Mouse (Mus musculus): ENCODE measurements around the gene Atp13a4. TPM values are rescaled to one million over a fixed set of nuclear protein-coding genes. Genes with fewer than 3 reads are reported as not detected.

Atp13a4 gene
- polyA plus RNA-seq, 1 experiment = 3.4 TPM

GRCm38 (mm10) chr16:29480396-29480795 lies 64.3 kb downstream of the Atp13a4 start:
- TF ChIP-seq CTCF (IDR thresholded peaks at IDR 0.05; ENCODE audit: borderline replicate concordance, extremely low read depth, insufficient read depth, insufficient read length) (no peak), POLR2A (IDR thresholded peaks at IDR 0.05; ENCODE audit: borderline replicate concordance, extremely low read depth, insufficient read depth, insufficient read length, poor library complexity, severe bottlenecking) (no peak)

GRCm38 (mm10) chr16:29463798-29464197 lies 80.9 kb downstream of the Atp13a4 start:
- no peak for DNase-seq (ENCODE audit: low read depth)
- TF ChIP-seq CTCF (IDR thresholded peaks at IDR 0.05; ENCODE audit: borderline replicate concordance, extremely low read depth, insufficient read depth, insufficient read length) (no peak), POLR2A (IDR thresholded peaks at IDR 0.05; ENCODE audit: borderline replicate concordance, extremely low read depth, insufficient read depth, insufficient read length, poor library complexity, severe bottlenecking) (no peak)

More at GRCm38 (mm10) chr16:29480396-29480795, 64.3 kb downstream of the Atp13a4 start:
- DNase-seq (ENCODE audit: low read depth) = no peak

GRCm38 (mm10) chr16:29459331-29459730 lies 85.3 kb downstream of the Atp13a4 start:
- no peak for TF ChIP-seq POLR2A (IDR thresholded peaks at IDR 0.05; ENCODE audit: borderline replicate concordance, extremely low read depth, insufficient read depth, insufficient read length, poor library complexity, severe bottlenecking)
- TF ChIP-seq CTCF (IDR thresholded peaks at IDR 0.05; ENCODE audit: borderline replicate concordance, extremely low read depth, insufficient read depth, insufficient read length) = no peak
- DNase-seq (ENCODE audit: low read depth) = no peak

- no peak for DNase-seq (ENCODE audit: low read depth)
- TF ChIP-seq POLR2A (IDR thresholded peaks at IDR 0.05; ENCODE audit: borderline replicate concordance, extremely low read depth, insufficient read depth, insufficient read length, poor library complexity, severe bottlenecking) (no peak), CTCF (IDR thresholded peaks at IDR 0.05; ENCODE audit: borderline replicate concordance, extremely low read depth, insufficient read depth, insufficient read length) (no peak)
Measured at GRCm38 (mm10) chr16:29456851-29457250, 87.8 kb downstream of the Atp13a4 start.

GRCm38 (mm10) chr16:29453282-29453681 lies 91.4 kb downstream of the Atp13a4 start:
- TF ChIP-seq POLR2A (IDR thresholded peaks at IDR 0.05; ENCODE audit: borderline replicate concordance, extremely low read depth, insufficient read depth, insufficient read length, poor library complexity, severe bottlenecking) = no peak
- no peak for TF ChIP-seq CTCF (IDR thresholded peaks at IDR 0.05; ENCODE audit: borderline replicate concordance, extremely low read depth, insufficient read depth, insufficient read length)
- DNase-seq (ENCODE audit: low read depth) = no peak

- TF ChIP-seq POLR2A (IDR thresholded peaks at IDR 0.05; ENCODE audit: borderline replicate concordance, extremely low read depth, insufficient read depth, insufficient read length, poor library complexity, severe bottlenecking) = no peak
- peak; percentile 71 for TF ChIP-seq CTCF (IDR thresholded peaks at IDR 0.05; ENCODE audit: borderline replicate concordance, extremely low read depth, insufficient read depth, insufficient read length)
Measured at GRCm38 (mm10) chr16:29451706-29452105, 93.0 kb downstream of the Atp13a4 start.

GRCm38 (mm10) chr16:29442126-29442525 lies 102.5 kb downstream of the Atp13a4 start:
- TF ChIP-seq POLR2A (IDR thresholded peaks at IDR 0.05; ENCODE audit: borderline replicate concordance, extremely low read depth, insufficient read depth, insufficient read length, poor library complexity, severe bottlenecking) (no peak), CTCF (IDR thresholded peaks at IDR 0.05; ENCODE audit: borderline replicate concordance, extremely low read depth, insufficient read depth, insufficient read length) (no peak)
- no peak for DNase-seq (ENCODE audit: low read depth)

More at GRCm38 (mm10) chr16:29451706-29452105, 93.0 kb downstream of the Atp13a4 start:
- peak; percentile 56 for DNase-seq (ENCODE audit: low read depth)

- DNase-seq (ENCODE audit: low read depth) = peak; percentile 70
- no peak for TF ChIP-seq POLR2A (IDR thresholded peaks at IDR 0.05; ENCODE audit: borderline replicate concordance, extremely low read depth, insufficient read depth, insufficient read length, poor library complexity, severe bottlenecking)
- TF ChIP-seq CTCF (IDR thresholded peaks at IDR 0.05; ENCODE audit: borderline replicate concordance, extremely low read depth, insufficient read depth, insufficient read length) = no peak
Measured at GRCm38 (mm10) chr16:29441405-29441985, 103.2 kb downstream of the Atp13a4 start.

- no peak for TF ChIP-seq POLR2A (IDR thresholded peaks at IDR 0.05; ENCODE audit: borderline replicate concordance, extremely low read depth, insufficient read depth, insufficient read length, poor library complexity, severe bottlenecking)
- TF ChIP-seq CTCF (IDR thresholded peaks at IDR 0.05; ENCODE audit: borderline replicate concordance, extremely low read depth, insufficient read depth, insufficient read length) = no peak
- no peak for DNase-seq (ENCODE audit: low read depth)
Measured at GRCm38 (mm10) chr16:29438045-29438444, 106.6 kb downstream of the Atp13a4 start.

GRCm38 (mm10) chr16:29435746-29436145 lies 108.9 kb downstream of the Atp13a4 start:
- DNase-seq (ENCODE audit: low read depth) = no peak
- TF ChIP-seq CTCF (IDR thresholded peaks at IDR 0.05; ENCODE audit: borderline replicate concordance, extremely low read depth, insufficient read depth, insufficient read length) (no peak), POLR2A (IDR thresholded peaks at IDR 0.05; ENCODE audit: borderline replicate concordance, extremely low read depth, insufficient read depth, insufficient read length, poor library complexity, severe bottlenecking) (no peak)

- TF ChIP-seq POLR2A (IDR thresholded peaks at IDR 0.05; ENCODE audit: borderline replicate concordance, extremely low read depth, insufficient read depth, insufficient read length, poor library complexity, severe bottlenecking) (no peak), CTCF (IDR thresholded peaks at IDR 0.05; ENCODE audit: borderline replicate concordance, extremely low read depth, insufficient read depth, insufficient read length) (peak; percentile 68)
- peak; percentile 62 for DNase-seq (ENCODE audit: low read depth)
Measured at GRCm38 (mm10) chr16:29434712-29435111, 110.0 kb downstream of the Atp13a4 start.

GRCm38 (mm10) chr16:29414822-29415221 lies 129.8 kb downstream of the Atp13a4 start:
- DNase-seq (ENCODE audit: low read depth) = no peak
- TF ChIP-seq POLR2A (IDR thresholded peaks at IDR 0.05; ENCODE audit: borderline replicate concordance, extremely low read depth, insufficient read depth, insufficient read length, poor library complexity, severe bottlenecking) (no peak), CTCF (IDR thresholded peaks at IDR 0.05; ENCODE audit: borderline replicate concordance, extremely low read depth, insufficient read depth, insufficient read length) (no peak)

Data from brain, embryonic 14.5 days (tissue).